Mouse (Mus musculus) liver, embryonic 14.5 days (tissue): Measurements from ENCODE around the gene Ptpn14. TPM values are rescaled to one million over a fixed set of nuclear protein-coding genes. Genes with fewer than 3 reads are reported as not detected.
A peak's percentile ranks its signal among the peaks of the same experiment; 100 is the strongest.

Experiments used
- ATAC-seq: fragments of 200-750 bp; cut with Nextera tagmentation; 2 replicates; pipeline ENCODE4 v1.8.0; 2017; ENCODE audit warnings: moderate number of reproducible peaks, mild to moderate bottlenecking, moderate library complexity; ENCODE audit not compliant: insufficient read depth
- DNase-seq, 3 experiments: peaks; one replicate each; pipeline ENCODE4 v3.0.0-alpha.2; 2012 to 2013; ENCODE audit warnings: low read depth in 3 of 3, low spot score in 3 of 3
- H3K27ac ChIP-seq: fragments of 300-500 bp; sonication (generic); 2 replicates; pipeline ENCODE4 v1.5.1; 2014; ENCODE audit warnings: moderate library complexity, mild to moderate bottlenecking, control low read depth, inconsistent platforms
- H3K27me3 ChIP-seq: fragments of 300-500 bp; sonication (generic); 2 replicates; pipeline ENCODE4 v1.6.1; 2014; ENCODE audit warnings: mild to moderate bottlenecking, low read length, moderate library complexity; ENCODE audit not compliant: control insufficient read depth, insufficient read depth
- H3K36me3 ChIP-seq: fragments of 300-500 bp; sonication (generic); replicated peaks from 2 replicates; pipeline ENCODE4 v1.6.1; 2014; ENCODE audit warnings: low read depth; ENCODE audit not compliant: control insufficient read depth, insufficient read depth
- H3K4me1 ChIP-seq, 2 experiments: fragments of 200-500 bp in 1 of 2; fragments of 300-500 bp in 1 of 2; sonication (generic) in 1 of 2; replicated peaks; 2 replicates each; pipeline ENCODE4 v1.6.1; 2012 to 2014; ENCODE audit warnings: antibody characterized with exemption in 1 of 2, inconsistent platforms in 1 of 2, low read length in 1 of 2; ENCODE audit not compliant: control insufficient read depth in 2 of 2, insufficient read depth in 2 of 2
- H3K4me2 ChIP-seq: fragments of 300-500 bp; sonication (generic); 2 replicates; pipeline ENCODE4 v1.6.1; 2014; ENCODE audit warnings: low read depth, mild to moderate bottlenecking, control low read depth, moderate library complexity
- H3K4me3 ChIP-seq, 2 experiments: fragments of 200-500 bp in 1 of 2; fragments of 300-500 bp in 1 of 2; sonication (generic) in 1 of 2; 2 replicates each; pipeline ENCODE4 v1.5.1; 2012 to 2014; ENCODE audit warnings: low read depth in 2 of 2, low read length in 2 of 2, mild to moderate bottlenecking in 2 of 2, control low read depth in 1 of 2, inconsistent platforms in 1 of 2, moderate library complexity in 1 of 2; ENCODE audit not compliant: insufficient read depth in 1 of 2
- H3K9ac ChIP-seq: fragments of 300-500 bp; sonication (generic); replicated peaks from 2 replicates; pipeline ENCODE4 v1.6.1; 2014; ENCODE audit warnings: mild to moderate bottlenecking, control low read depth, moderate library complexity
- H3K9me3 ChIP-seq: fragments of 300-500 bp; sonication (generic); 2 replicates; pipeline ENCODE4 v1.6.1; 2016; ENCODE audit warnings: low read length, mixed read lengths; ENCODE audit not compliant: control insufficient read depth
- CTCF ChIP-seq: IDR thresholded peaks from 2 replicates; pipeline ENCODE4 v1.5.1; 2016; ENCODE audit warnings: antibody characterized with exemption, low read depth, control low read depth
- EP300 ChIP-seq: IDR thresholded peaks from 2 replicates; pipeline ENCODE4 v1.6.1; 2016; ENCODE audit warnings: antibody characterized with exemption, low read depth
- WGBS: fragments of 180-500 bp; shearing (Covaris S2); extraction: QIAGEN DNeasy Blood & Tissue Kit; methylation state at CpG from one replicate; pipeline ENCODE4 v1.1.7; 2014; ENCODE audit not compliant: insufficient replicate concordance; 5-methylcytosine and 5-hydroxymethylcytosine counted together
- polyA plus RNA-seq, 2 experiments: library from polyadenylated mRNA; depleted of rRNA in 1 of 2; stranded (reverse) in 1 of 2; unstranded in 1 of 2; fragments of >200 nt; fragmentation: Nextera tagmentation in 1 of 2; extraction: Ambion mirVana in 1 of 2; gene quantifications; 2 replicates each; pipeline versions ENCODE4 v1.2.1 to v1.2.3; 2012 to 2014

The Ptpn14 gene
- polyA plus RNA-seq, 2 experiments: 0.22 to 0.50 TPM

DNA sequence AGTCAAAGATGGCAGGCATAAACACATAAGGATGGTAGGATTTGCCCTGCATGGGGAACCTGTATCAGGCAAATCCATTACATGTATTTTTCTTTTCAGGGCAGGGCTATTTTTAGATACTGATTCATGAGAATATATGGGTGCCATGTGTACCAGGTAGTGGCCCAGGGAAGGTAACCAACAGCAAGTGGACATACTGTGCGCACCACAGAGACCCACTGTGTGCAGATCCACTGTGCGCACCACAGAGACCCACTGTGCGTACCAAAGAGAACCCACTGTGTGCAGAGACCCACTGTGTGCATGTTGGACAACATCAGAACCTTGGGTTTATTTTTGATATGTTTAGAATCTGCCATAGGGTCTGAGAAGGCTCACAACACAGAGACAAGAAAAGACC, 135.7 kb downstream of the Ptpn14 start:
- ATAC-seq (no peak), DNase-seq (no peak)
- Histone ChIP-seq H3K4me3 (no peak overlapping the region), H3K9me3 (no peaks in the 10 kb centered on the region), H3K4me2 (no peak overlapping the region), H3K4me1 (peaks cover 11 to 41% of the 10 kb centered on the region in 2 experiments), H3K27ac (no peak overlapping the region), H3K9ac (no peak overlapping the region), H3K27me3 (no peaks in the 10 kb centered on the region), H3K36me3 (no peaks in the 10 kb centered on the region)
- WGBS: 74% methylated on average over 3 of the region's 3 CpGs
- TF ChIP-seq EP300 (no peak), CTCF (no peak)

DNA sequence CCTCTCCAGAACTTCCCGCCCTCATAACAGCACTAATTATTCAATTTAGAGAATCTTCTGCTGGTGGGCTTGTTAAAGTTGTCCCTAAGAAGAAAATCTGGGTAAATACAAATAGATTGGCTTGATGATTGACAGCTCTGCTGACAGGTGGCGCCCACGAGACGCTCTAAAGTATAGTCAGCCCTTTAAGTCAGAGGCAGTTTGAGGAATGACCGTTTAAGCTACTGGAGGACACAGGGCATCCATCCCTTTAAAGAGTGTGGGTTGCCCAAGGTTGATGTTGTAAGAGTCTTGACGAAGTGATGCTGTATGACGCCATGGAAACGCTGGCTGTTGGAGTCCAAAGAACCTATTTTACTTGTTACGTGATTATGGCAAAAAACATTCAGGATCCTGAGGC, 136.2 kb downstream of the Ptpn14 start:
- Histone ChIP-seq H3K9ac (no peak overlapping the region), H3K4me2 (no peak overlapping the region), H3K4me1 (peaks cover 11 to 43% of the 10 kb centered on the region in 2 experiments), H3K27ac (no peak overlapping the region), H3K36me3 (no peaks in the 10 kb centered on the region), H3K9me3 (no peaks in the 10 kb centered on the region), H3K4me3 (no peak overlapping the region), H3K27me3 (no peaks in the 10 kb centered on the region)
- 55% methylated on average over 9 of the region's 9 CpGs for WGBS
- DNase-seq (no peak), ATAC-seq (no peak)
- TF ChIP-seq CTCF: peak; percentile 26; the same call in 1 of the 2 replicates
- no peak for TF ChIP-seq EP300

DNA sequence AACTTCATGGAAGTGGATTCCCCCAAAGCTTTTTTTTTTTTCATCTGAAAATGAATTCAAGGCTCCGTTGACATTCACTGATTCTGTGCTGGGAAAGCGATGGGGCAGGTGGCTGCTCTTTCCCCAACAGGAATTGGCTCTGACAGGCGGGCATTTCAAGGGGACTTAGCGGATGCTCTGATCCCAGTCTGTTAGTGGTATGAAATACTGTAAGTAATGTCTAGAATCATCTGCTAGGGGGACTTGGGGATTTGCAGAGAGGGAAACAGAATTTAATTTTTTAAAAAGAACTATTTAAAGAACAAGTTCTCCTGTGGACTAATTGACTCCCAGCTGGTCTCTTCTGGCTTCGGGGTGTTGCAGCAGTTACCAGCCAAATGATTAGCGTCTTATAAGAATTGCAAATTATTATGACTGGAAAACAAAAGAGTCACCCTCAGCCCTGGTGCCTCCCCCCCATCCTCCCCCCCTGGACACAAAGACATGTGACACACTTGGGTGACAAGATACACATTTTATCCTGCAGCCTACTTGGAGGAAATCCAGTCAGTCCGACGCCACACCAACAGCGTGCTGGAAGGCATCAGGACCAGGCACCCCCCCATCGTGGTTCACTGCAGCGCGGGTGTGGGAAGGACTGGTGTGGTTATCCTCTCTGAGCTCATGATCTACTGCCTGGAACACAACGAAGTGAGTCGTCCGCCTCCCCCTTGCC, 136.9 kb downstream of the Ptpn14 start:
- peaks cover 11 to 43% of the 10 kb centered on the region in 2 experiments for H3K4me1 ChIP-seq
- no peaks in the 10 kb centered on the region for H3K27me3 ChIP-seq
- H3K4me2 ChIP-seq: no peak overlapping the region
- H3K9me3 ChIP-seq: no peaks in the 10 kb centered on the region
- no peak overlapping the region for H3K27ac ChIP-seq
- H3K36me3 ChIP-seq: no peaks in the 10 kb centered on the region
- no peak overlapping the region for H3K9ac ChIP-seq
- 56% methylated on average over 15 of the region's 15 CpGs for WGBS
- H3K4me3 ChIP-seq: no peak overlapping the region
- DNase-seq (no peak), ATAC-seq (no peak)
- TF ChIP-seq EP300: no peak
- no peak for TF ChIP-seq CTCF

DNA sequence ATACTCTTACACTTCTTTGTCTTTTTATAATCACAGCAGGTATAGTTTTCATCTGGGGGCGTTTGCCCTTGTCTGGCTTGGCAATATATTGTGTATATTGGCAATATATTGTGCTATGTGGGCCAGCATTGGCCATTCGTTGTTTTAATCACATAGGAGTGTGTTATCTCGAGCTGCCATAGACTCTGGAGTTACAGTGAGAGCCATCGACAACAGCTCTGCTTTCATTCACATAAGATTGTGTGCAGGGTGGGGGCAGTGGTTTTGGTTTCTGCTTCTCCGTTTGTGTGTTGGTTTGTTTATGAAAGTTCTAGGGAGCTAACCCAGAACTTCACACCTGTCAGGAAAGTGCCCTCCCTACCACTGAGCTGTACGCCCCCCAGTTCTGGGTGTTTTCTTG, 138.6 kb downstream of the Ptpn14 start:
- peak; percentile 59 for ATAC-seq
- Histone ChIP-seq H3K4me1 (peaks cover 14 to 45% of the 10 kb centered on the region in 2 experiments), H3K4me2 (peak overlapping the region; percentile 60)

DNA sequence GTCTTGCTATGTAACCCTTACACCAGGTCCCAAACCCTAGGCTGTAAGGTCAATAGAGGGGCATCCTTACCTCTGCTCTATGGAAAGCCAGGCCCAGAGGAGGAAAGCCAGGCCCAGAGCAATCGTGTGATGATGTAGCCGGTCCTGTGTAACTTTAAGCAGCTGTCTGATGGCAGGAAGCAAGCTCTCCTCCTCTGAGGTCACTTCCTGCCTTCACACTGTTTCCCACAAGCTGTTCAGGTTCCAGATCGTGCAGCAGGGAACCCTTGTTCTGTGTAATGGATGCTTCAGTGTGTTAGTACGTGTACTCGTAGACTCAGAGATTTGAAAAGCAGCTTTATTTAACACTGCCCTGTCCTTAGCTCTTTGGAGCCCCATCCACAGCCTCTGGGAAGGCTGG, 139.0 kb downstream of the Ptpn14 start:
- Histone ChIP-seq H3K36me3 (no peaks in the 10 kb centered on the region), H3K27ac (peak overlapping the region; percentile 52), H3K27me3 (no peaks in the 10 kb centered on the region), H3K4me1 (peaks cover 14 to 45% of the 10 kb centered on the region in 2 experiments), H3K9ac (no peak overlapping the region), H3K4me2 (peak overlapping the region; percentile 60), H3K4me3 (peak overlapping the region; percentile 13 to 25; a peak in 2 of 4 replicates), H3K9me3 (no peaks in the 10 kb centered on the region)
- WGBS: 9% methylated on average over 5 of the region's 5 CpGs
- no peak for DNase-seq
- ATAC-seq: peak; percentile 29; the same call in 1 of the 2 replicates
- no peak for TF ChIP-seq EP300
- no peak for TF ChIP-seq CTCF

More for the DNA sequence above, 138.6 kb downstream of the Ptpn14 start:
- no peaks in the 10 kb centered on the region for H3K9me3 ChIP-seq
- TF ChIP-seq EP300 (peak; percentile 74), CTCF (no peak)
- no peaks in the 10 kb centered on the region for H3K27me3 ChIP-seq
- peak in 2 of 3 experiments; percentile 38 to 40 for DNase-seq
- H3K36me3 ChIP-seq: no peaks in the 10 kb centered on the region
- WGBS: 11% methylated on average over 6 of the region's 6 CpGs
- H3K4me3 ChIP-seq: no peak overlapping the region
- no peak overlapping the region for H3K9ac ChIP-seq
- H3K27ac ChIP-seq: no peak overlapping the region; the same call in 1 of the 2 replicates
